Mouse (Mus musculus) monocyte, adult 2 months (primary cell): Measurements from ENCODE around the gene Ung.

Source experiments
- DNase-seq, 2 experiments: peaks; one replicate each; pipeline ENCODE4 v3.0.0; 2022; ENCODE audit warnings: low spot score in 2 of 2, low read depth in 1 of 2

Ung gene

GRCm38 (mm10) chr5:114163117-114163696 is 33.0 kb downstream of the Ung start:
- DNase-seq = no peak

GRCm38 (mm10) chr5:114170345-114170744 is 40.2 kb downstream of the Ung start:
- DNase-seq = no peak

GRCm38 (mm10) chr5:114172936-114173335 is 42.8 kb downstream of the Ung start:
- no peak for DNase-seq

GRCm38 (mm10) chr5:114173458-114173857 is 43.3 kb downstream of the Ung start:
- DNase-seq = no peak

DNA sequence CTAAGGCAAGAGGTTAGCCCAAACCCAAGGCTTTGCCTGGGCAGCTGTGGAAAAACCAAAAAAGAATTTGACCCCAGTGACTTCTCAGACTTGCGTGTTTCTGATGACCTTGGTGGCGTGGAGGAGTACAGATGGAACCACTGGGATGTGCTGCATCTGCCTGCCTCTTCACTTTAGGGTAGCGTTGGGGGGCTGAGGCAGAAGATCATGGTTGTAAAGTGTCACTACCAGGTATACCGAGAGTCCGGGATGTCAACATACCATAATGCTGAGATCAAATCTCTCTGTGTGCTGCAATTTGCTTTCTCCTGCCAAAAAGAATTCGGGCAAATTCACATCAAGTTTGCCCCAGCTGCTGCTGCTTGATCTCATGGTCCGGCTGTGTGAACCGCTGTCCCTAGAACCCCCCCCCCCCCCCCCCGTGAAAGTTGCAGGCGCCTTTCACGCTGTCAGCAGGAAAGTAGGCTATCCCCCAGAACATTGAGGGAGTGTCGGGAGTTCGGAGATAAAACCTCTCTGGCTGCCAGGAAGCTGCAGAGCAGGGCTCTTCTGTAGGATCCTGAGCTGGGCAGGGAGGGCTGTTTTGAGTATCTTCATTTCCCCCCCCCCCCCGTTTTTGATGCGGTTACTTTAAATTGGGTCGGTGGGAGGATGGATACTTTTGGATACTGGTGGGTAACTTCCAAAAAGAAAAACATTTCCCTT is 43.8 kb downstream of the Ung start:
- DNase-seq = no peak

- no peak for DNase-seq
Observed at GRCm38 (mm10) chr5:114174639-114175038, 44.5 kb downstream of the Ung start.

DNA sequence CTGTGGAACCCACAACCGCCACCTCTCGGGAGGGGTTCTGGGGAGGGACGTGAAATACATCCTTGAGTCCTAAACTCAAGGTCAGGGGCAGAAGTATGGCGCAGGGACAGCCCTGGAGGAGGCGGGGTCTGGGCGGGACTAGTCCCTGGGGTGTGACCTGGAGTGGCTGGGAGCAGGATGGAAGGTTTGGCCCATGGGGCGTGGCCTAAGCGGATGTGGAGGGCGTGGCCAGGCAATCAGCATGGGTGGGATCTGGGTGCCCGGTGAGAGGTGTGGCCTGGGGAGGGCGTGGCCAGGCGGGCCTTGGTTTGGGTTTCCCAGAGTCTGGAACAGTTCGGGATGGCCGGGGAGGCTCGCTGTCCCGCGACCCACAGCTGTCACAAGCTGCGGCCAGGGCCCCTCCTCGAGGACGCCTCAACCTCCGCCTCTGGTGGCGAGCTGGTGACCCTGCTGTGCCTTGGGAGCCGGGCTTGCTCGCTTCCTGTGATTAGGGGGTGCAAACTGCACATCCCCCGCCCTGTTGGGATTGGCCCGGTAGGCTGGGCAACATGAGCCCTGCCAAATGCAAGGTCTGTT is 45.5 kb downstream of the Ung start:
- DNase-seq = peak in 1 of 2 experiments; percentile 61

DNA sequence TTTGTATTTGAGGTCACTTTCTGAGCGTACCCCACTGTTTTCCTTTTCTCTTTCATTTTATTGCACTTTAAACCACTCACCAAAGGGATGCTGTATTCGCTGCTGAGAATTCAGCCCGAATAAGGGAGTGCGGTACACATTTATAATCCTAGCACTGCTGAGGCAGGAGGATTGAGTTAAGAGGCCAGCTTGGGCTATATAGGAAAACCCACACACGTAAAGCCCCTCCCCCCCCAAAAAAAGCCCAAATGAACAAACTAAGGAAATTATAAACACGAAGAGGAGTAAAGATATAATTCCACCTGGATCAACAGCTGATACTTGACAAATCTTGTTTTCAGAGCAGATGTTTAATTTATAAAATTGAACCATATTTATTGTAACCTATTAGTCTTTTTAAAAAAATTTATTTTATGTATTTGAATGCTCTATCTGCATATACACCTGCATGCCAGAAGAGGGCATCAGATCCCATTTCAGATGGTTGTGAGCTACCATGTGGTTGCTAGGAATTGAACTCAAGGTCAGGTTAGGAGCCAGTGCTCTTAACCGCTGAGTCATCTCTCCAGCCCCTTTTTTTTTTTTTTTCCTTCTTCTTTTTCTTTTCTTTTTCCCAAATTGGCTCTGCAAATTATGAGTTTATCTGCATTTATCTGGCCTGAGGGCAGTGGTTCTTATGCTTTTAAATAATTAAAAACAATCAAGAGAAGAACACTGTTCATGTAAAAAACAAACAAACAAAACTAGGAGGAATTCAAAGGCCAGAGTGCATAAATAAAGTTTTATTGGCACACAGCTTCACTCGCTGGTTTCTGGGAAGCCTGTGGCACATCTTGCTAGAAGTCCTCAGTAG is 46.6 kb downstream of the Ung start:
- DNase-seq = no peak

DNA sequence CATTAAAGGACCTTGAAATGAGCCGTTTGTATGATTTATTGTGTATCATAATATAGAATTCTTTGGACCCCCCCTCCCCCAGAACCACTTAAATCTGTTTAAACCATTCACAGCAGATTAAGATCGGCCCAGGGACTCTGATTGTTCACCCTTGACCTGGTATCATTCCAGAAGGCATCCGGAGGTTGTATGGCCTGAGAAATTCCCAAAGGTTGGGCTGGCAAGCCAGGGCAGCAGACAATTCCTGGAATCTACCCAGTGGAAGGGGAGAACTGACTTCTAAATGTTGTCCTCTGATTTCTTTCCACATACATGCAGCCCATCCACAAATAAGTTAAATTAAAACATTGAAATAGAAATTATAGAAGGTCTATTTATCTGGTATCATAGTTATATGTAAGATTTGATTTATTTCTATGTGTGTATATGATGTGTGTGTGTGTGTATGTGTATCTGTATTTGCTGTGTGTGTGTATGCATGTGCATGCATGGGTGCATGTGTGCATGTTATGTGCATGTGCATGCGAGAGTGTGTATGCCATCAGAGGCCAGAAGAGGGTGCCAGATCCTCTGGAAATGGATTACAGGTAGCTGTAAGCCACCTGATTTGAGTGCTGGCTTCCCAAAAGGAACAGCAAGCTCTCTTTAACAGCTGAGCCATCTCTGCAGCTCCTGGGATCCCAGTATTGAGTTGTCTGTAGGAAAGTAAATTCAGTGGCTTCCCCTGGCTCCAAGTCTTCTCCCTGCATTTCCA is 48.0 kb downstream of the Ung start:
- no peak for DNase-seq

GRCm38 (mm10) chr5:114179541-114179940 is 49.4 kb downstream of the Ung start:
- no peak for DNase-seq

DNA sequence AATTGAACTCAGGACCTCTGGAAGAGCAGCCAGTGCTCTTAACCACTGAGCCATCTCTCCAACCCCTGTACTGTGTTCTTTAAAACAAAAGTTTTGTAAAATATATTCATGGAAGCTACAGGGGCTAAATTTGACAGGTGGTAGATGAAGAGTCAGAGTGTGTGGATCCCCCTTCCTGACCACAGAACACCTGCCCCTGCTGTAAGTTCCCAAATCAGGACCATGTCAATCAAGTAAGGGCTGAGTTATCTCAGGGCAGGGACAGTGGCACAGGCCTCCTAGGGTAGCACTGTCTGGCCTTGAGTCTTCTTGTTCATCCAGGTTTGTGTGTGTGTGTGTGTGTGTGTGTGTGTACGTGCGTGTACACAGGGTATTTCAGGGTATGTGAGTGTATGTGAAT is 53.3 kb downstream of the Ung start:
- no peak for DNase-seq

DNA sequence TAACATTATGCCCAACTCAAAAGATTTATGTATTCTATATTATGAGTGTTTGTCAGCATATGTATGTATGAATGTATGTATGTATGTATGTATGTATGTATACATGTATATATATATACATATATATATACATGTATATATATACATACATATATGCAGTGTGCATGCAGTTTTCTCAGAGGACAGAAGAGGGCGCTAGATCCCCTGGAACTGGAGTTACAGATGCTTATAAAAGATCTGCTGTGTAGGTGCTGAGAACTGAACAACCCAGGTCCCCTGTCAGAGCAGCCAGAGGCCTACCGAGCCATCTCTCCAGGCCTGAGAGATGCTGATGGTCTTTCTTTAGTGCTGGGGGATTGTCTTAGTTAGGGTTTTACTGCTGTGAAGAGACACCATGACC is 56.9 kb downstream of the Ung start:
- no peak for DNase-seq
